Mouse (Mus musculus) hindbrain, embryonic 16.5 days (tissue): ENCODE measurements around the gene Il2ra. TPM values are rescaled to one million over a fixed set of nuclear protein-coding genes. Genes with fewer than 3 reads are reported as not detected.

Experiments
- ATAC-seq: fragments of 200-750 bp; cut with Nextera tagmentation; 2 replicates; pipeline ENCODE4 v1.8.0; 2017; ENCODE audit warnings: moderate TSS enrichment, moderate library complexity
- H3K27ac ChIP-seq: fragments of 300-500 bp; sonication (generic); 2 replicates; pipeline ENCODE4 v1.5.1; 2014; ENCODE audit warnings: low read depth, mild to moderate bottlenecking, control low read depth, low read length, moderate library complexity
- H3K27me3 ChIP-seq: fragments of 300-500 bp; sonication (generic); replicated peaks from 2 replicates; pipeline ENCODE4 v1.6.1; 2014; ENCODE audit warnings: low read length; ENCODE audit not compliant: control insufficient read depth, insufficient read depth
- H3K36me3 ChIP-seq: fragments of 300-500 bp; sonication (generic); 2 replicates; pipeline ENCODE4 v1.6.1; 2014; ENCODE audit warnings: mild to moderate bottlenecking, low read length, moderate library complexity, mixed read lengths; ENCODE audit not compliant: control insufficient read depth, insufficient read depth
- H3K4me1 ChIP-seq: fragments of 300-500 bp; sonication (generic); 2 replicates; pipeline ENCODE4 v1.6.1; 2014; ENCODE audit warnings: low read depth, low read length; ENCODE audit not compliant: control insufficient read depth, insufficient read depth
- H3K4me2 ChIP-seq: fragments of 300-500 bp; sonication (generic); 2 replicates; pipeline ENCODE4 v1.6.1; 2014; ENCODE audit warnings: mild to moderate bottlenecking, low read length, control low read depth, moderate library complexity
- H3K4me3 ChIP-seq: fragments of 300-500 bp; sonication (generic); 2 replicates; pipeline ENCODE4 v1.5.1; 2014; ENCODE audit warnings: mild to moderate bottlenecking, low read length, control low read depth, moderate library complexity
- H3K9ac ChIP-seq: fragments of 300-500 bp; sonication (generic); 2 replicates; pipeline ENCODE4 v1.6.1; 2014; ENCODE audit warnings: low read depth, mild to moderate bottlenecking, control low read depth, low read length, moderate library complexity
- H3K9me3 ChIP-seq: fragments of 300-500 bp; sonication (generic); 2 replicates; pipeline ENCODE4 v1.6.1; 2014; ENCODE audit warnings: mild to moderate bottlenecking, low read length, moderate library complexity; ENCODE audit not compliant: control insufficient read depth
- WGBS: fragments of 180-500 bp; shearing (Covaris S2); extraction: QIAGEN DNeasy Blood & Tissue Kit; methylation state at CpG from one replicate; pipeline ENCODE4 v1.1.7; 2014; 5-methylcytosine and 5-hydroxymethylcytosine counted together
- polyA plus RNA-seq: library from polyadenylated mRNA; unstranded; fragments of >200 nt; fragmentation: Nextera tagmentation; extraction: Ambion mirVana; gene quantifications from 2 replicates; pipeline ENCODE4 v1.2.1, GENCODE M21; 2015

Gene Il2ra
- polyA plus RNA-seq, 1 experiment from 2014 or later: 0.08 TPM

DNA sequence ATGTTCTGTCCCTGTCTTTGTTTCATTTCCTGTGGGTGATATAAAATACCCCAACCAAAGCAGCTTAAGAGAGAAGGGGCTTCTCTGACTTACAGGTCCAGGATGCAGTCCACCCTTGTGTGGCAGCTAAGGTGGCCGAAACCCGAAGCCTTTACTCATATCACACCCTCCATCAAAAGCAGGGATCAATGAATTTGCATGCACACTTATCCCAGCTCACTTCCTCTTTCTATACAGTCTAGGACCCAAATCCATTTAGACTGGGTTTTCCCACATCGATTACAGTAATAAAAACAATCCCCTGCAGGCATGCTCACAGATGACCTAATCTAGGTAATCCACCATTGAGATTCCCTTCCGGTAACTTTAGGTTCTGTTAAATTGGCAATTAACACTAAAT is 43.9 kb downstream of the Il2ra start:
- Histone ChIP-seq H3K27me3 (no peaks in the 10 kb centered on the region), H3K4me2 (no peak overlapping the region), H3K9ac (no peak overlapping the region), H3K9me3 (no peaks in the 10 kb centered on the region), H3K4me1 (no peaks in the 10 kb centered on the region), H3K27ac (no peak overlapping the region), H3K36me3 (no peaks in the 10 kb centered on the region), H3K4me3 (no peak overlapping the region)
- 88% methylated on average over 4 of the region's 4 CpGs for WGBS
- no peak for ATAC-seq

DNA sequence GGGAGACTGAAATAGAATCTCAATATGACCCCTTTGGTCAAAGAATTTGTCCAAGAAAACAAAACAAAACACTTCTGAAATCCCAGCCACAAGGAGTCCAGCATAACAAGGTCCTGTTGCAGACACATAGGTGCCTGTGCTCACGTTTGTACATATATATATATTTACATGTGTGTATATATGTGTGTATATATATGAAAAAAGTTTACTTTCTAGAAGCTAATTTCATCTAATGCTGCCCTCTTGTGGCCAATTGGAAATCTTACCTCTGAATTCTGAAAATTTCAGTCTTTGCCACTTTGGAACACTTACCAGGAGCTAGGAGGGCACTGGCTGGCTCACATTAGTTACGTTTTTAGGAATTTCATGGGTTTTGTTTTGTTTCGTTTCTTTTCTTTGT is 44.8 kb downstream of the Il2ra start:
- no peak overlapping the region for H3K4me3 ChIP-seq
- H3K27ac ChIP-seq: no peak overlapping the region

DNA sequence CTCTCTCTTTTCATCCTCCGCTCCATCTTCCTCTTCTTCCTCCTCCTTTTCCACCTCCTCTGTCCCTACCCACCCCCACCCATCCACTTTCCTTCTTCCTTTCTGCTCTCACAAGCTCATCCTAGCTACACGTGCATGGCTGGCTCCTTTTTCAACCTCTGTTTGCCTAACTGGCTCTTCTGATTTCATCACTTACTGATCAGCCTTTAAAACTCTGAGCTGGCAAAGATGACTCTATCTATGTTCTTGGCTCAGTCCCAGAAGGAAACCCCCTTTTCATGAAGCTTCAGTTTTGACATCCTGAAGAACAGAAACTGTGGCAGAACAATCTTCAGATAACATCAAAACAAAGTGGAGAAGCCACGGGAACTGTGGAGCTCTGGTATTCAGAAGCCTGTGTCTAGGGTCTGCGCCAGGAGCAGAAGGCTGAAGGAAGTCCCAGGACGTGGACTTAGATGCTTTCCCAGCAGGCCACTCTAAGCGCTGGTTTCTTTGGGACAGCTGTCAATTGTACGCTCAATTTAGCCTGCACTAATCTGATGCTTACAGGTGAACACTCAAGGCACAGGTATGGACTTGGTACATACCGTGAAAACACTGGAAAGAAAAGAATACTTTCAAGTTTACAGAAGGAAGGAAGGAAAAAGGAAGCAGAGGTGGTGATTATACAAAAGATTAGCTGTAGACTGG is 47.7 kb downstream of the Il2ra start:
- Histone ChIP-seq H3K36me3 (no peaks in the 10 kb centered on the region), H3K4me3 (no peak overlapping the region), H3K27ac (no peak overlapping the region), H3K4me1 (no peaks in the 10 kb centered on the region), H3K4me2 (no peak overlapping the region), H3K9ac (no peak overlapping the region), H3K27me3 (no peaks in the 10 kb centered on the region), H3K9me3 (no peaks in the 10 kb centered on the region)
- WGBS: 74% methylated on average over 8 of the region's 8 CpGs
- no peak for ATAC-seq

More for the DNA sequence above, 44.8 kb downstream of the Il2ra start:
- Histone ChIP-seq H3K4me2 (no peak overlapping the region), H3K4me1 (no peaks in the 10 kb centered on the region), H3K27me3 (no peaks in the 10 kb centered on the region), H3K9ac (no peak overlapping the region), H3K9me3 (no peaks in the 10 kb centered on the region), H3K36me3 (no peaks in the 10 kb centered on the region)
- 31% methylated on average over 3 of the region's 3 CpGs for WGBS
- ATAC-seq: no peak

DNA sequence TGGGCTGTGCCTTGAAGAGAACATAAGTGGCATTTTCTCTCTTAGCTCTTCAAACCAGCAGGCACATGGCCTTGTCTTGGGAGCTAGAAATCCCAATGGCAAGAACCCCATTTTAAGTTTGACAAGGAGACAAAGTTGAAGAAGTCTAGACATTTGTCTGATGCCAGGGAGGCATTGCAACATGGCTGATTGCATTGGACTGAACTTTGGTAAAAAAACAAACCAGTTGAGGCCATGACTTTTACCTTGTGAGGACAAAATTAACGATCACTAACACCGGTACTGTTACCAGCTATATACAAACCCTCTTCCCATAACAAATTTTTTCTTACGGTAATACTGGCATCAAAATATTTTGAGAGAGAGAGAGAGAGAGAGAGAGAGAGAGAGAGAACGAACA is 50.7 kb downstream of the Il2ra start:
- Histone ChIP-seq H3K36me3 (no peaks in the 10 kb centered on the region), H3K9me3 (no peaks in the 10 kb centered on the region), H3K9ac (no peak overlapping the region), H3K4me1 (no peaks in the 10 kb centered on the region), H3K4me2 (no peak overlapping the region), H3K27me3 (no peaks in the 10 kb centered on the region), H3K4me3 (no peak overlapping the region), H3K27ac (no peak overlapping the region)
- no peak for ATAC-seq
- 93% methylated on average over 4 of the region's 4 CpGs for WGBS

DNA sequence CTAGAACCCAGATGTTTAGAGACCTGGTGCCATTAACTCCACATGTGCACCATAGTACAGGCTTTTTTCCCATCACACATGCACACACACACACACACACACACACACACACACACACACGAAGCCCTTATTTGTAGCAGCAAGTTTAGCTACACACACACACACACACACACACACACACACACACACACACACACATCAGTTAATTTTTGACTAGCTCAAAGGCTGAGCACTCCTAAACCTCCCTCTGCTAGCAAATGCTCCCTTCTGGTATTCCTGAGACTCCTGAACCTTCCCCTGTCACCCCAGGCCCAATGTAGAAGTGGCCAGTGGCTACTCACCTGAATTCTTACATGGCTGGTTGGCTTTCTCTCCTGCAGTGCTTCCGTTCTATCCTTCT is 51.5 kb downstream of the Il2ra start:
- H3K4me2 ChIP-seq: no peak overlapping the region
- H3K36me3 ChIP-seq: no peaks in the 10 kb centered on the region
- no peak for ATAC-seq
- H3K27me3 ChIP-seq: no peaks in the 10 kb centered on the region
- H3K9me3 ChIP-seq: no peaks in the 10 kb centered on the region
- 92% methylated on average over 2 of the region's 2 CpGs for WGBS
- no peak overlapping the region for H3K27ac ChIP-seq
- no peak overlapping the region for H3K4me3 ChIP-seq
- no peak overlapping the region for H3K9ac ChIP-seq
- H3K4me1 ChIP-seq: no peaks in the 10 kb centered on the region

DNA sequence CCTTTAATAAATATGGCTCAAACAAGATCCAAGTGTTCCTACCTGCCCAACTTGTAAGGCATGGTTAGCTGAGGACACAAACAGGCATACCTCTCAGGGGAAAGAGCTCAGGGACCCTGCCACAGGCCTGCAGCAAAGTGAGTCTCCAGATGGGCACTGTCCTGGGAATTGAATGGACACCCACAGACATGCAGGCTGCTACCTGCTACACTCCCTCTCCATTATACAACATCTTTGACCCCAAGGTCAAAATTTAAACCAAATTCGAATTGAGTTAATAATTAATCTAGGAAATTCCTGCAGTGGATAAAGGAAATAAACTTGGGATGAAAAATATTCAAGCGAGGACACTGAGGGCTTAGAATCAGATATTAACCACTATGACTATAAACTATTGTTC is 53.3 kb downstream of the Il2ra start:
- Histone ChIP-seq H3K36me3 (no peaks in the 10 kb centered on the region), H3K4me1 (no peaks in the 10 kb centered on the region), H3K27ac (no peak overlapping the region), H3K4me2 (no peak overlapping the region), H3K9me3 (no peaks in the 10 kb centered on the region), H3K9ac (no peak overlapping the region), H3K27me3 (no peaks in the 10 kb centered on the region), H3K4me3 (no peak overlapping the region)
- 70% methylated on average over 2 of the region's 2 CpGs for WGBS
- ATAC-seq: no peak

DNA sequence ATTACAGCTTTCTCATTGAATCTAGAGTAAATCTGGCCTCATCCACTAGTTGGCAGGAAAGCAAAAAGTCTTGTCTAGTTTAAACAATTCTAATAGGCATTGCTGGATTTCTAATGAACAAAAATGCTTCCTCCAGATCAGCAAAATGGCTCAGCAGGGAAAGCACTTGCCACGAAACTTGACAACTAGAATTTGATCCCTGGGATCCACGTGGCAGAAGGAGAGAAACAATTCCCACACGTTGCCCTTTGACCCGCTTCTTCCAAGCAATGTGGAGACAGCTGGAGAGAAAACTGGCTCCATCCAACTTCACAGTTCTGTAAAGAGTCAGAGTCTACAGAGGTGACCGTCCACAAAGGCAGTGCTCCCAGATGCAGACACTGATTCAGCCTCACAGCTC is 56.4 kb downstream of the Il2ra start:
- Histone ChIP-seq H3K4me1 (no peaks in the 10 kb centered on the region), H3K27ac (no peak overlapping the region), H3K9me3 (no peaks in the 10 kb centered on the region), H3K4me2 (no peak overlapping the region), H3K9ac (no peak overlapping the region), H3K4me3 (no peak overlapping the region), H3K27me3 (no peaks in the 10 kb centered on the region), H3K36me3 (no peaks in the 10 kb centered on the region)
- 50% methylated on average over 5 of the region's 5 CpGs for WGBS
- ATAC-seq: no peak

DNA sequence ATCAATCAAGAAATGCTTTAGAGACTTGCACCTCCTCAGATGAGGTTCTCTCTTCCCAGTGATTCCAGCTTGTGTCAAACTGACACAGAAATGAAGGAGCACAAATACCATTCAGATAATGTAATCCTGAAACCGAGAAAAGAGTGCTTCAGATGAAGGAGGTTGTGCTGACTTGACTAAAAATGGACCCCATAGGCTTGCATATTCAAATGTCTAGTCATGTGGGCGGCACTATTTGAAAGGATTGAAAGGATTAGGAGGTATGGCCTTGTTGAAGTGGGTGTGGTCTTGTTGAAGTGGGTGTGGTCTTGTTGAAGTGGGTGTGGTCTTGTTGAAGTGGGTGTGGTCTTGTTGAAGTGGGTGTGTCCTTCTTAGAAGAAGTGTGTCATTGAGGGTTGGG is 57.3 kb downstream of the Il2ra start:
- no peak for ATAC-seq

DNA sequence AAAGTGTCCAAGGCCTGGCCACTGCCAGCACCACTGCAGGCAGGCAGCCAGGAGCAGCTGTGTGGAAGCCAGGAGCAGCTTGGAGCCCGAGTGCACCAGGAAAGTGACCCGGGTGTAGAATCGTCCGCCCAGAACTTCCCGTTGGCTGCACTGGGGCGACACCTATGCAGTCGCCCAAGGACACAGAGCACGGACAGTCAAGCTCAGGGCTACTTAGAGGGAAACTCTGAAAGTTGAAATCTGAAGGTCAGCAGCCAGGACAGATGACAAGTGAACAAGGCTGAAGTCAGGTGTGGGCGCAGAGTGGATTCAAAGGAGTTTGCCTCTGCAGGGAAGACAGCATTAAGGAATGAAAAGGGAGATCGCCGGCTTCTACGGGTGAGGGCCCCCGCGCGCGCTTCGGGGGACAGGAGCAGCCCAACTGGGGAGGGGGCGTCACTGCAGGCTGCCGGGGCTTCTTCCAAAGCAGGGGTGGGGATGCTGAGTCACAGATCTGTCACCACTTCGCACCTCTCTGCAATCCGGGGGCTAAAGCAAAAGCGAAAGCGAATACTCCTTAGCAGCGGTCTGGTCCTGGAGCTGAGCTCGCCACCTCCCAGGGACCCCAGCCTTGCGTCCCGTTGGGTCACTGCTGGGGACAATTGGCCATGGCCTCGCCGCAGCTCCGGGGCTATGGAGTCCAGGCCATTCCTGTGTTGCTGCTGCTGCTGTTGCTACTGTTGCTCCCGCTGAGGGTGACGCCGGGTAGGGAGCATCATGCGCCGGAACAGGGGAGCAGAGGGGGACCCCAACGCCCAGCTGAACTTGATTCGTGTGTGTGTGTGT is 62.8 kb downstream of the Il2ra start, which contains the start of gene Il15ra:
Gene Il15ra, plus strand, starts transcription at position 90 of the 825 bp plus-strand sequence.
- Histone ChIP-seq H3K9ac (peak within 1 kb of the TSS; percentile 68), H3K9me3 (no peaks in the 10 kb centered on the region), H3K27ac (no peak within 1 kb of the TSS), H3K36me3 (no peaks in the 10 kb centered on the region), H3K4me2 (peak within 1 kb of the TSS; percentile 100), H3K4me3 (peak within 1 kb of the TSS; percentile 64), H3K4me1 (peaks cover 16% of the 10 kb centered on the region), H3K27me3 (peaks cover 11% of the 10 kb centered on the region)
- under 1% methylated on average over 37 of the region's 37 CpGs for WGBS
- peak; percentile 76 for ATAC-seq

More for the DNA sequence above, 57.3 kb downstream of the Il2ra start:
- WGBS: 95% methylated on average over 2 of the region's 2 CpGs
- Histone ChIP-seq H3K4me1 (no peaks in the 10 kb centered on the region; the same call in 1 of the 2 replicates), H3K9me3 (no peaks in the 10 kb centered on the region), H3K4me2 (no peak overlapping the region), H3K27ac (no peak overlapping the region), H3K27me3 (no peaks in the 10 kb centered on the region), H3K36me3 (no peaks in the 10 kb centered on the region), H3K9ac (no peak overlapping the region), H3K4me3 (no peak overlapping the region)
